Mouse (Mus musculus): ENCODE measurements at regions not wholly inside any gene's neighbourhood (a gene's known extent, or its start where the extent isn't known, plus 50 kb on each side); places are given as distances from the start of the nearest gene placed in this dataset.

DNA sequence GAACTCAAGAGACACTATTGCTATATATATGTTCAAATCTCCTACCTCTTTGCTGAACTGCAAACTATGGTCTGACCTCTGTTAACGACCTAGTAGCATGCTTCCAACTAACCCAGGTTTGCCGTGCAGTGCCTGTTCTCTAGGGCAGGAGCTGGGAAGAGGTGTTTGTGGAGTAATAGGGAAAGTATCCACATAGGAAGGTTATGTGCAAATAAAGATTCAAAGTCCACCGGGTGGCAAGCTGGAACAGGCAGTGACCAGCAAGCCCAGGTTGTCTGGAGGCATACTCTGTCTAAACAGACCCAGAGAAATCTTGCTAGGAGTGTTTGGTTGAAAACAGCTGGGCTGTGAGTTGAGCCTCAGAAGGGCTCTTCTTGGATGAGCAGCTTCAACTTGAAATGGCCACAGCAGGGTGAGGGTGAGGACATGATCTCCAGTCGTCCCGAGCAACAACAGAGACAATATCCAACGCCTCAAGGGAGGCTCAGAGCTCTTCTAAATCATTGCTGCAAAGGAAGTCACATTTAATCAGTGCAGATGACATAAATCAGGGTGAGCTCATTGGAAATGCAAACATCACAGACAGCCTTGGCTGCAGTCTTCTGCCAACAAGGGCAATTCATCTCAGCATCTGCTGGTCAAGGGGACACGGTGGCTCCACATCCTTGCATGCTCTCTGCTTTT lies 846.7 kb downstream of the Synb start:
- DNase-seq, result no peak

DNA sequence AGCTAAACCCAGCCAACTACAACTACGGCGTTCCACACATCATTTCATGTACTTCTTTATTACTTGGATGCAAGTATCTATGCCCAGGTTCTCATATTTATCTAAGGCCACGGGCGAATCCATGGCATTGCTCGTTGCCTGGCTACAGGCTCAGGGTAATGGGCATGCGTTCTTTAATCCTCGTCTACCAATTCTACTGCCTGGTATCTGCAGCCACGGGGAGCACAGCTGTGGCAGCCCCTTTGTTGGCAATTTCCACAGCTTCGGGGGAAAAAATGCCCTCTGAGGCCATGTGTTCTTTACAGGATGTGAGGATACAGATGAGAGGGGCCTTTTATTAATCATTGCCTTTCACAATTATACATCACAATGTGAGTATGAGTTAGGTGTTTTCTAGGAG lies 860.8 kb downstream of the Synb start:
- no peak for DNase-seq

DNA sequence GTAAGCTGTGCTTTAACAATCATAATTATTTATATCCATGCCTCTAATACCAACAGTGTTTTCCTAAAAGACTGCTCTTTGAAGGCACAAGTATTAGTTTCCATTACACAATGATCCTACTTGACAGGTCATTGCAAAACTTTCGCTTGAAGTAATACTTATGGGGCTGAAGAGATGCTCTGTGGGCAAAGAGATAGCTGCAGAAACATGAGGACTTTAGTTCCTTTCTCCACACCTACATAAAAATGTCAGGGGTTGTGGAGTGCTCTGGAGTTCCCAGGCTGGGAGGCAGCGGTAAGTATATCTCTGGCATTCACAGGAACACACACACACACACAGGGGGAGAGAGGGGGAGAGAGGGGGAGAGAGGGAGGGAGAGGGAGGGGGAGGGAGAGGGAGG lies 862.0 kb downstream of the Synb start:
- no peak for DNase-seq

DNA sequence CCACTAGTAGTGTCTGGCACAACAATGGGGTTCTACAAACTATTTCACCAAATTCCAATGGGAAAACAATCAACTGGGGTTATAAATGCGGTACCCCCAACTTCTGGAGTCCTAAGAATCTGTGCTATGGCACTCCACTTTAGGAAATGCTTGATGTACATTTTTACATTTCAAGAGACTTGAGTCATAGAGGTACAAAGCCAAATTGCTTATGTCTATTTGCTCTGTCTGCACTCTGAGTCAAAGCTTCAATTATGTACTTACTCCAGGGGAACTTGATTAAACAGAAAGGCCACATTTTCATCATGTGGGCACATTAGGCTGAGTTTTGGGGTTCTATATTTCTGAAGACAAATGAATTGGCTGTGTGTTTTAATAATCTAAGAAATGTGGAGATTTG lies 866.9 kb downstream of the Synb start:
- DNase-seq, result no peak

DNA sequence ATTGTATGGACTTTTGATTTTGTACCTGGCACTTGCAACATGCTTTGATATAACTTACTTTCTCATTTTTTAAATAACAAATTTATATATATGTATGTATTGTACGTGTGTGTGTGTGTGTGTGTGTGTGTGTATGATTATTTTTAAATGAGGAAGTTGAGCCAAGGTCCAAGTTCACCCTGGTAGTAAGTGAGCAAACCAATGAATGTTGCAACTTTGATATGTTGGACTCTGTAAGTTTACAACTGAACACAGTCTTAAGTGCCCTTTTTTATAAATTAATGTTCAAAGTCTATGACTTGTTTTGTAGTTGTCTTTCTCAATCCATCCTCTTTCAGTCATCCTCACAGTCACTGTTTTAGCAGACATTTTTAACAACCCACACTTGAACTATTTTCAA lies 901.7 kb downstream of the Synb start:
- no peak for DNase-seq

DNA sequence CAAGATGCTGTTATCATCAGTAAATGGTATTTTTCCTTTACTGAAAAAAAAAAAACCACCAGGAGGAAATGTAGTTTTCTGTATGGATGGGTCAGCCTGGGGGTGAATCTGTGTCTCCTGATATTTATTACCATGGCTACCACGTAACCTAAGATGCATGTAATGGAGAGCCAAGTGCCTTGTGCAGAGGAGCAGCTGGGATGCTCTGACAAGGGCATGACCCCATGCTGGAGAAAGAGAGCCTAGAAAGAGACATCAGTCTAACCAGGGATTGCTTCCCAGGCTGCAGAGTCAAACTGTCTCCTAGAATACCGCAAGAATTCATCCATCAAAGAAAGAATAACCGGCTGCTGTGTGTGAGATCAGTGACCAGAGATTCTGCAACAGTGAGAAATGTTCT lies 902.2 kb downstream of the Synb start:
- no peak for DNase-seq

DNA sequence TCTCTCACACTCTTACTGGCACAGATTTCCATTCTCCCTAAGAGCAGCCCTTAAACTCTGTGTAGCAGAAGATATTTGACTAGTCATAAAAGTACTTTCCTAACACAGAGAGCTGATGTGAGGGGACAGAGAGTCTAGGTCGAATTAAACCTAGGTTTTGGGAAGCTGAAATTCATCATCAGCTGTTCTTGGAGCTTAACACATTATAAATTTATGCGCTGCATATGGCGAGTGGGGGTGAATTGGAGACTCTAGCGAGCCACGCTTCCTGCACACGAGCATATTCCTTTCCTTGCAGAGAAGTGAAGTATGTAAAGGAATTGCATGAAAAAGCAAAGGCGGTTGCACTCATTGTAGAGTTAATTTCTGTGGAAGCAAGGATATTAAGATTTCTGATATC lies 912.4 kb downstream of the Synb start:
- no peak for DNase-seq

DNA sequence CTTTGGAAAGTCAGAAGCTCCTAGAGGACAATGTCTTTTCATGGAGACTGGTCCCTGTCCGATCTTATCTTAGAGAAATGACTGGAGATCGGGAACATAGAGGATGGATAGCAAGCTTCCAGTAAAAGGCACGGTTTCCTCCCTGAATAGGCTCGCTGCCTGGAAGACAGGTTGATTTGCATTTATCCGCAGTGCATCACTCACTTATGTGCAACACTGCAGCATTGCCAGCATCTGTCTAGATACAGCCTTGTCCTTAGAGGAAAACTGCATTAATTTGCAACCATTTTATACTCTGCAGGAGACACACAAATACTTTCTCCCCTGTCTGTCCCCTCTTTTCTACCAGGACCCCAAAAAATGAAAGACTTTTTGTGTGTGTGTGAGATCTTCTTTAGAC lies 926.4 kb downstream of the Synb start:
- DNase-seq, result no peak

DNA sequence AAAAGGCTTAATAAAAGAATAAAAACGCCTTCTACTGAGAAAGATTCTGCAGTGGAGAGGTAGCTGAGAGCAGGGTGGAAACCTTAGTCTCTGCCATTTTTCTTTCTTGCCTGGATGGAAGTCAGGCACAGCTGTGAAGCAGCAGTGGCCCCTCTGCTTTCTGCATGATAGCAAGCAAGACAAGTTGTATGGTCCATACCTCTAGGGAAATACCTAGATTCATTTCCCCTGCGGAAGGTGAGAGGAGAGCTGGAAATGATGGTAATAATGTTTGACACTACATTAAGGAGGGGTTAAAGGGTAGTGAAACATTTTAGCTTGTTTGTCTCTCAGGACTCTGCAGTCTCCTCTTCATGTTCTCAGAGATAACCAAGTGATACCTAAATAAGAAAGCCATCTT lies 930.2 kb downstream of the Synb start:
- DNase-seq, result no peak

DNA sequence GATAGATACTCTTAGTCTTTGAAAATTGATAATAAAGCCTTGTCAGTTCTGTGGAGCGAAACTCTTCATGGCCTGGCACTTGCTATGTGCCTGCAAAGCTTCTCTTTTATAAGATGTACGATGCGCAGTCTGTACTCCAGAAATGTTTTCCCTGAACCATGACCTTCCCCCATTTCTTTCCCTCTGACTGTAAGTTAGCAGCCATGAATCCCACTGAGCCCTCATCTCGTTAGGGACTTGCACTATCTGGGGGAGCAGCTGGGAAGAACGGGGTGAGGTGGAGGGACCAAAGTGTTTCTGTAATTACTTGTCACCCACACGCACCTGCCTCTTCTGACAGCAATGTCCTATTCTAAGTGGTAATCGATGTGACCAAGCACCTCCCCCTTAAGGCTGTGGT lies 932.1 kb downstream of the Synb start:
- DNase-seq, result peak; percentile 5 to 8

DNA sequence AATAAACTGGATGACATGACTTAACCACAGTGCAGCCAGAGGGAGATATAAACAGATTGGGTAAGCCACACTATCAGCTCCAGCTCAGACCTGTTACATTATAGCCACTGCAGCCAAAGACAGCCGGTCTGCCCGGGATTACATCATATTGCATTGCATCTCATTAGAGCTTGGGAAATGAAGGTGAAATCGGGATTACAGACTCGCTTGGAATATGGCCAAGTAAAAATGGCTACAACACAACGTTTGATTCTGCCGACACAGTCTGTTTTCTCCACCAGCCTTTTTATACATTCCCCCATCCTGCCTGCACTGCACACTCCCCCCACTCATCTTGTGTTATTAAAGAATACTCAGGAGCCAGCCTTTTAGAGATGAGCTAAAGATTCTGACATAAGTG lies 932.6 kb downstream of the Synb start:
- DNase-seq, result peak; percentile 42 to 70

DNA sequence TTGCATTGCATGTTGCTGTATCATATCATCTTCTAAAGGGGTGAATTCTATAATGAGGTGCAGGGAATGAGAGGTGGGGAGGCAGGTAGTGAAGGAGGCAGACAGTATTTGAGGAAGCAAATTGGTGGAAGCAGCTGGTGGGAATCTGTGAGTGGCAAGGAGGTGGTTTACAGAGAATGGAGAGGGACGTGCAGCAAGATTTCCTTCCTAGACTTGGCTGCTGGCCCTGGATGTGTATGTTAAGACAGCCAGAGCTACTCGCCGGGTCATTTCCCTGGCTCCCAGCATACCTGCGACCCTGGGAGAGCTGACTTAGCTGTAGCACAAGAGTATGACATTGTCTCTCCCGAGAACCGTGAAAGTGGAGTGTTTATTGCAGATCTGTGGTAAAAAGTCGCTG lies 937.7 kb downstream of the Synb start:
- DNase-seq, result peak in 1 of 2 experiments; percentile 10

DNA sequence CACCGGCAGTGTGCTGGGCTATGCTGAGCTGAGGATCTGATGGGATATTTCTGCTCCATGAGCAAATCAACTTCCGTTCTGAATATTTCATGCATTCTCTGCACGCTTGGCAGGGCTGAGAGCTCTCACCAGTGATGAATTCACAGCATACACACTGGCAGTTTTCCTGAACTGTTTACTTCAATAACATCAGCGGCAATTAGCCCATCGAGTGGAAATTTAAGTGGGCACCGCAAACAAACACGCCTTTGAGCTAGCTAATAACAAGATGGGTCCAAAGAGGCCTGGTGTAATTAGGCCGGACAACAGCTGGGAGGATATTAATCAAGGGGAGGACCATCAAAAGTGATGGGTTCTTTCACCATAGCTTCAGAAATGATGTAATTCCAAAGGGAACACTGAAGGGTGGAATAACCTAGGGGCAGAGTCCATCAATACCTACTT lies 938.6 kb downstream of the Synb start:
- DNase-seq, result peak; percentile 34 to 41

DNA sequence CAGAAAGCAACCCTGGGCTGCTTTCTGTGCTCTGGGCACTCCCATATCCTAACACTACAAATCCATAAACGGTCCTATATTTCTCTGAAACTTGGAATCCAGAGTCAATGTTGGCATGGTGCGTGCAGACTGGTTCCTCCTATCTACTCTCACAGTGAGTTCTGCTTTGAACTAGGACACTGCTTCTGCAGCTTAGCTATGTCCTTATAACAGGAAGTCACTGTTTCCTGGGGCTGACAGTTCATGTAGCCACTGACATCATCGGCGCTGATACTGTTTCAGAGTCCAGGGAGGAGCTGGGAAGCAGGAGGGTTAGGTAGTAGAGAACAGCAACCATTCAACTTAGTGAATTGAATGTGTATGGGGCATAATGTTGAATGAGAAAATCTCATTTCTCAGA lies 948.6 kb downstream of the Synb start:
- DNase-seq, result no peak

DNA sequence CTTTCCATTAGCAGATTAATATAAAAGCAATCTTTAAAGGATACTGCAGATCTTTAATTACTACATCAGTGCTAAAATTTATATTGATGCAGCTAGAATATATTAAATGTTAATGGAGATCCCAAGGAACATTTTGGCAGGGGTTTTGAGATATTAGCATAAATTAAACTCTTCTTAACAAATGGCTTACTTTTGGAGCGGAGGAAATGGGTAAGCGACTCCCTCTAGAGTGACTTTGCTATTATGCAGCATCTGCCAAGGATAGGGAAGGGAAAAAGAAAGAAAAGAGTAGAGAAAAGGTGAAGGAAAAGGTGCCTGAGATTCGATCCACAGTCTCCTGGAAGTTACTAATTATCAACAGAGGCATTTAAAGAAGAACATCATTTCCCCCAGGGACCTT lies 949.4 kb downstream of the Synb start:
- DNase-seq, result no peak

DNA sequence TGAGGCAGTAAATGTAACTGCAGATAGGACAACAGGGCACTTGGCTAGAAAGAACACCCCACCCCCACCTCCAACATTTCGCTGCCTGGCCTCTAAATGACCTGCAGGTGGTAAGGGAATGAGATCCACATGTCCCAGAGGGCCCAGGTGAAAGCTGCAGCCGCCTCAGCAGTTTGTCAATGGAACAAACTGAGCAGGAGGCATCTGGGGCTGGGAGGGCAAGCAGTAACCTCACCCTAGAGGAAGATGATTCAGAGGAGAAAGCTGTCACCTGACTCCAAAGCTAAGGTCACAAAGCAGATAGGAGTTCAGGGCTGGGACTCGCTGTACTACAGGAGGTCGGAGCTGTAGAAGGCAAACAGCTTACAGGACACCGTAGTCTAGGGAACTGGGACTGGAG lies 955.7 kb downstream of the Synb start:
- DNase-seq, result no peak

DNA sequence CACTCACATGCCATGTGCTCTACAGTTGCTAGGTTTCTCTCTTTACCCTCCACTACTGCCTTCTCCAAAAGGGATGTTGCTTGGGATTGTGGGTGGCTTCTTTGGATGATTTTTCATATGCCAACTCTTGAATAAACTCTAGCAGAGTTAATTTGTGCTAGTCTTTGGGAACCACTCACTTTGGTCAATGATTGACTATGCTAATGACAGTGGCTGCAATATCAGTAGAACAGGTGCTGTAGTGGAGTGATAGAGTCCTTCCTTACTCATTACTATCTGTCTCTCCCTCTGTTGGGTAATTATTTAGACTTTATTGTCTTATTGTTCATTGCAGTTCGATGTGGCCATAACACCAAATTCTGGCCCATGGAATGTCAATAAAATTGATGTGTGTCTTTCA lies 969.0 kb downstream of the Synb start:
- DNase-seq, result no peak

DNA sequence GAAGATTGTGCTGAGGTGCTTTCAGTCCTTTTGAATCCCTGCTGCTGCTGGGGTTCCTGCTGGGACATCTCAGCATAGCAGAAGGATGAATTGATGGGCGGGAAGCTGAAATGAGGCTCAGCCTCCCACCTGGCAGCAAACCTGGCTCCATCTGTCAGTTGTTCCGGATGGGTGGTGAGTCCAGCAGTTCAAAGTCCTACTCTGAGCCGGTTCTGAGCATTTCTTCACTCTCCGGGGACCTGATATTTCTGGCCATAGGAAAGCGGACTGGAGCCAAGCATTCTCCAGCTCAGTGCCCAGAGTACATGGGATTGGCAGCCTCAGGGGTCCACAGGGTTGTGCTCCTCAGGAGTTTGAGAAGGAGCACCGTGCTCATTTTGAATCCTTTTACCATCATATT lies 971.1 kb downstream of the Synb start:
- DNase-seq, result peak; percentile 59 to 77

DNA sequence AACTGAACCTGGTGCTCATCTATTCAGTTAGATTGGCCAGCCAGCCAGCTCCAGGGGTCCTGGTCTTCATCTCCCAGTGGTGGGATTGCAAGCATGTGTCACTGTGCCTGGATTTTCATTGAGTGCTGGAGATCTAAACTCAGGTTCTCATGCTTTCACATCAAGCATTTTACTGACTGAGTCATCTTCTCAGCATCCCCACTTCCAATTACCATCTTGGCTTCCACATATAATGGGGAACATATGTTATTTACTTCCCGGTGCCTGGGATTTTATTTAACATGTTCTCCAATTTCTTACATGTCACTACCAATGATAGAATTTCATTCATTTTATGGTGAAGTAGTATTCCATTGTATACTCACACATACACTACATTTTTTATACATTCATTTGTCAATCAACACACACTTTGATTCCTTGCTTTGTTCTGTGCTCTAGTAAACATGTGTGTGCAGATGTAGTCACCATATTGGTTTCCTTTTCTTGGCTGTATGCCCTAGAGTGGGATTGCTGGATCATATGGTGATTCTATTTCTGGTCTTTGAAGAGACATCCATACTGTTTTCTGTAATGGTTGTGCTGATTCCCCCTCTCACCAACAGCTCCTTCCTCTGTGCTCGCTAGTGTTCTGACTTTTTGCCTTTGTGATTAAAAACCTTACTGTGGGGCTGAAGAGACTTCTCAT lies 986.0 kb downstream of the Synb start:
- DNase-seq, result no peak

DNA sequence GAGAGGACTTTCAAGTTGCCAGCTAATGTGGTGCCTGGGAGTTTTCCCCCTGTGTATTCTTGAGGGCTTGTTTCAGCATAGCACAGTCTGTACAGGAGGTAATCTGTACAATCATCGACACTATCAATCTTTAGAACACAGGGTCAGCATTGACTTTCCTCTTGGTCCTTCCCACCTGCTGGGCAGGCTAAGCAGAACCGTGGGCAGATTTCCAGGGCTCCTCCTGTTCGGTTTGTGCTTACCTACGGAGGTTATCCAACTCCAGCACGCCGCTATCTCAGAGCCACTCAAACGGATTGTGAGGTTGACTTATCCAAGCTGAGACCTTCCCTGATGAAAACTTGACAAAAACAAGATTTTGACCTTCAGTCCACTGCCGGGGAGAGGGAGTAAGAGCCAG lies 988.9 kb downstream of the Synb start:
- DNase-seq, result peak; percentile 9 to 17

DNA sequence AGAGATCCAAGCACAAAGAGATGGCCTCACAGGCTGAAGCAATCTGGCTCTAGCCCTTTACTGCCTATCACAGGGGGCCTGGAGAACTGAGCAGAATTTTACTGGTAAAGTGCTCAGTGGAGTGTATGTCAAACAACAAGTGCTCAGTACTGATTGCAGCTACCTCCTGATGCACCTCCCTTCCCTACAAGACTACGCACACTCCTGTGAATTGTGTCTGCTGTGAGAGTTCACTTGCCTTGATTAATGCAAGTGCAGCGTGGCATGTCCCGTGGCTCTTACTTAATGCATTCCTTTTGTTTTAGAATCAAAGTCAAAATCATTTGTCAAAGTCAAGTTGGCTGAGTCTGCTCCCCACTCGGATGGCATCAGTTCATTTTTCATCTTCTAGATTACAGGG lies 992.4 kb downstream of the Synb start:
- DNase-seq, result no peak

DNA sequence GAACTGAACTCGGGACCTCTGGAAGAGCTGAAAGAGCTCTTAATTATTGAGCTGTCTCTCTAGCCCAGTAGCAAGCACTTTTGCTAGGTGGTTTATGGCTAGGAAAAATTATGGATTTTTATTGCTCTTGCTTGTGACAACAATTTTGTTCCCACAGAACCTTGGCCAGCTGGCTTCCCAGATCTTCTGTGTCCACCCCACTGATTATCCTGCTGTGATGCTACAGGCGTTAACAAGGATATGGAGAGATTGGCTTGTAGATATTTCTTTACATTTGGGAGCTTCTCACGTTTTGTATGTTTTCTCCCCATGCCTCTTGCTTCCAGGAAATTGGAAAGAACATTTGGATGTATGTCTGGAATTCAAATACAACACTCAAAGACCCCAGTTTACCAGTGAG lies 1008.6 kb downstream of the Synb start:
- no peak for DNase-seq

DNA sequence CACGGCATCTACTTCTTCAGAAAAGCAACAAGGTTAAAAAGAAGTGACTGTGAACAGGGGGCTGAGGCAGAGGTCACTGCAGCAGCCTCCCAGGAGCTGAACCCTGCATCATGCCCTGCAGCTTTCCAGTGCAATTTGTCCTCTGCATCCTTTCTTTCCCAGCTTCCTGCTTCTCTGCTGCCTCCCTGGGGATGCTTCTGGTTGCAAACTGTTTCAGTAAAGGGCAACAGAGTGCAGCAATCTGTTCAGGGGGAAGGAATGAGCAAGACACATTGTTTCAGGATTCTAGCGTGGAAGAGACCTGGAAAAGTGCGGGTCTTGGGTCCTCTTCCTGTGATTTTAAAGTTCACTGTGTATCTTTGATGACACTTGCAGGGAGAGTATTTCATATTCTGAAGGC lies 1032.7 kb downstream of the Synb start:
- no peak for DNase-seq

DNA sequence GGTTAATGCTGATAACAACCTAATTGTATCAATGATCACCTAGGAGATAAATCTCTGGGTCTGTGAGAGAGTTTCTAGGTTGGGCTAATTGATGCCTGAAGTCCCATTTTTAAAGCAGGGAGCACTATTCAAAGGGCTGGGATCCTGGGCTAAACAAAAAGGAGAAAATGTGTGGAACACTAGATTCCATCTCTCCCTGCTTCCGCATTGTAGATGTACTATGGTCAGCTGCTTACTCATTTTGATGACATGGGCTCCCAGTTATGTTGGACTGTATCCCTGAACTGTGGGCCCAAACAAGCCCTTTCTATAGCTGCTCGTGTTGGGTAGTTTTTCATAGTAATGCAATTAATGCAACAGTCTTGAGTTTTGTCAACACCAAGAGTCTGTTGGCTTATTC lies 1047.1 kb downstream of the Synb start:
- DNase-seq, result no peak

DNA sequence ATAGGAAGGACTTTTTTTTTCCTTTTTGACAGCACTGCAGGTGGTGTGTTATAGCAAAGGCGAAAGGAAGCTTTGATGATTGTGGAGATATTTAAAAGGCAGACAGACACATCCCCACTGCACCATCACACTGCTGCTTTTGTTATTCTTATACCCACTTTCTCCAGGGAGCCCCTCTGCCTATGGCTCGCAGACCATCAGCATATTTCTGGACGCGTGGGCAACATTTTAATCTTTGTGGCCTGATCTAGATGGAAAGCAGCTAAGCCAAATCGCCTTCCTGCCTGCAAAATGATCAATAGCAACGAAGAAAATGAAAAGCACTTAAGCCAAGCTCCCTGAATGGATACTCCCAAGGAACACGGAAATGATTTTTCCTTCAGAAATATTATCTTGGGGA lies 1054.0 kb downstream of the Synb start:
- DNase-seq, result no peak
